Mouse (Mus musculus): ENCODE data around the gene Micu1.

Gene Micu1

GRCm38 (mm10) chr10:59813759-59814158 is 111.5 kb downstream of the Micu1 start:
- no peak for DNase-seq

GRCm38 (mm10) chr10:59814505-59815155 is 112.4 kb downstream of the Micu1 start:
- peak; percentile 64 to 74 for DNase-seq

- no peak for DNase-seq
Measured at GRCm38 (mm10) chr10:59816569-59816968, 114.3 kb downstream of the Micu1 start.

- no peak for DNase-seq
Measured at GRCm38 (mm10) chr10:59817528-59817927, 115.3 kb downstream of the Micu1 start.

- DNase-seq = no peak
Measured at GRCm38 (mm10) chr10:59817991-59818390, 115.7 kb downstream of the Micu1 start.

- DNase-seq = no peak
Measured at GRCm38 (mm10) chr10:59819146-59819545, 116.9 kb downstream of the Micu1 start.

- DNase-seq = no peak
Measured at GRCm38 (mm10) chr10:59820886-59821285, 118.6 kb downstream of the Micu1 start.

- no peak for DNase-seq
Measured at GRCm38 (mm10) chr10:59821334-59822066, 119.2 kb downstream of the Micu1 start.

GRCm38 (mm10) chr10:59822857-59823256 is 120.6 kb downstream of the Micu1 start:
- no peak for DNase-seq

GRCm38 (mm10) chr10:59825137-59825812 is 123.0 kb downstream of the Micu1 start:
- peak; percentile 37 to 48 for DNase-seq

GRCm38 (mm10) chr10:59829886-59830285 is 127.6 kb downstream of the Micu1 start:
- DNase-seq = no peak

- DNase-seq = no peak
Measured at GRCm38 (mm10) chr10:59831950-59832349, 129.7 kb downstream of the Micu1 start.

- DNase-seq = peak; percentile 27 to 44
Measured at GRCm38 (mm10) chr10:59835301-59836155, 133.3 kb downstream of the Micu1 start.

- no peak for DNase-seq
Measured at GRCm38 (mm10) chr10:59837490-59837889, 135.2 kb downstream of the Micu1 start.

- no peak for DNase-seq
Measured at GRCm38 (mm10) chr10:59841434-59841833, 139.2 kb downstream of the Micu1 start.

GRCm38 (mm10) chr10:59843125-59843524 is 140.8 kb downstream of the Micu1 start:
- no peak for DNase-seq

- no peak for DNase-seq
Measured at GRCm38 (mm10) chr10:59844686-59845085, 142.4 kb downstream of the Micu1 start.

GRCm38 (mm10) chr10:59846416-59846815 is 144.1 kb downstream of the Micu1 start:
- no peak for DNase-seq

- DNase-seq = no peak
Measured at GRCm38 (mm10) chr10:59848079-59848877, 146.0 kb downstream of the Micu1 start.

GRCm38 (mm10) chr10:59848953-59849352 is 146.7 kb downstream of the Micu1 start:
- no peak for DNase-seq

GRCm38 (mm10) chr10:59849371-59849770 is 147.1 kb downstream of the Micu1 start:
- peak; percentile 30 to 60 for DNase-seq

GRCm38 (mm10) chr10:59857157-59857556 is 154.9 kb downstream of the Micu1 start:
- DNase-seq = no peak
